Mouse (Mus musculus): ENCODE data around the gene Smug1. TPM values are rescaled to one million over a fixed set of nuclear protein-coding genes. Genes with fewer than 3 reads are reported as not detected.

The Smug1 gene
- polyA plus RNA-seq, 1 experiment: 3.9 TPM

DNA sequence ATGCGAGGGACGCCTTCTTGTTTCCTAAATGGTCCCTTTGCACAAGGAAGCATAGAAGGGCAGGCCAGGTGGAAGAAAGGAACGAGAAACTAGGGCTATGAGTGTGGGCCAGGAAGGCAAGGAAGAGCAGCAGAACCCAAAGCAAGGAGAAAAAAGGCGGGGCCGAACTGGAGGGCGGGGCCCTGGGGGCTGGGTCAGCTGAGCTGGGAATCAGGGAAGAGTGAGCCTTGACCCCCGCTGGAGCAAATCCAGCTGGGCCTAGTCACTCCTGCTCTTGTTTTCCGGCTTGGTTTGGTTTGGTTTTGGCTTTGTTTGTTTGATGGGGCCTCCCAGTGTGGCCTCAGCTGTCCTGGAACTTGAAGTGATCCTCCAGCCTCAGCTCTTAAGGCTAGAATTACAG lies 4.4 kb upstream of the Smug1 start:
- TF ChIP-seq CTCF (IDR thresholded peaks at IDR 0.05; ENCODE audit: control insufficient read depth, insufficient read depth, low read length) (no peak), POLR2A (IDR thresholded peaks at IDR 0.05; ENCODE audit: borderline replicate concordance, control insufficient read depth, low read depth, low read length) (no peak)
- Histone ChIP-seq H3K4me3 (replicated peaks; ENCODE audit: control insufficient read depth, low read depth, low read length) (no peak overlapping the region), H3K27ac (ENCODE audit: control insufficient read depth, insufficient read depth, low read depth, low read length, poor library complexity) (no peak overlapping the region), H3K4me1 (ENCODE audit: control insufficient read depth, insufficient read depth, low read length) (no peaks in the 10 kb centered on the region; the same call in 1 of the 2 replicates)
- WGBS: 26% methylated on average over 8 of the region's 8 CpGs

DNA sequence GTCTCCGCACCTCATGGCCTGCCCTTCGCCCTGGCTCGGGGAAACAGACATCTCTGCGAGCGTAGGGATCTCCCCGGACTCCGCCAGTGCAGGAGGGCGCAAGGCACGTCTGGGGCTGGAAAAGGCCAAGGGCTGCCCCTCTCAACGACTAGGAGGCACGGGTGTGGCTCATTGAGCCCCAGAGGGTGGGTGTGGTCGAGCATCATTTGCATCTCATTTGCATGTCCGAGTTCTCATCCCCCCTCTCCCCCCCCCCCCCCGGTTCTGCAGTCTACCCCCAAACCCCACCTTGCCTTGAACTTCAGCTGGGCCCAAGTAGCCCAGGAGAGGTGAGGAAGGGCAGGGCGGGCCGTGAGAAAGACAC lies 3.4 kb upstream of the Smug1 start:
- Histone ChIP-seq H3K27ac (ENCODE audit: control insufficient read depth, insufficient read depth, low read depth, low read length, poor library complexity) (no peak overlapping the region), H3K4me3 (replicated peaks; ENCODE audit: control insufficient read depth, low read depth, low read length) (no peak overlapping the region), H3K4me1 (ENCODE audit: control insufficient read depth, insufficient read depth, low read length) (no peaks in the 10 kb centered on the region; the same call in 1 of the 2 replicates)
- TF ChIP-seq CTCF (IDR thresholded peaks at IDR 0.05; ENCODE audit: control insufficient read depth, insufficient read depth, low read length) (no peak), POLR2A (IDR thresholded peaks at IDR 0.05; ENCODE audit: borderline replicate concordance, control insufficient read depth, low read depth, low read length) (no peak)
- 19% methylated on average over 15 of the region's 16 CpGs for WGBS

DNA sequence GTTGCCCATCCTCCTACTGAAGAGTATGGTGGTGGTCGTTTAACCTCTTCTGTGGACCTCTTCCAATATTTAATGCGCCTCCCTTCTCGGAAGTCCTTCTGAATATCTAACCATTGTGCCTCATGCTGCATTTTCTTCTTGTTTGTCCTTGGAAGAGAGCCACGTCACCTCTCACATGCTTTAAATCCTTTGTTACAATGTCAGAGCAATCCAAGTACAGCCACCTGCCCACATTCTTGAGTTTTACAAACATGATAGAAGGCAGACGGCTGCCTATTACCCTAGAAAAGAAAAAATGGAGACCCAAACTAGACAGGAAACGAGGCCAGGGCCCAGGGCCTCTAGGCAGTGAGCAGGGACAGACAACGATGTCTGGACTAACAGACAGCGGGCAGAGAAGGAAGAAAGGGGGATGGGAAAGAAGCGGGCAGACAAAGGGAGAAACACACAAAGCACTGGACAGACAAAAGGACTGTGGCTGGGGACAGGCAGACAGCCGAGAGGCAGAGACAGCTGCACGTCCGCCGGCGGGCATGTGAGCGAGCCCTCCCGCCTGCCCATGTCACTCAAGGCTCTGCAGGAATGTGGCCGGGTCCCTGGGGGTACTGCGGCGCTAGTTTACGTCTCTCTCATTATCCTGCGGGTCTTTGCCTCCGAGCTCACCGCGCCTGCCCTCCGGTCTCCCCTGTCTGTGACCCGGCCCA lies 2.9 kb upstream of the Smug1 start:
- H3K4me3 ChIP-seq (replicated peaks; ENCODE audit: control insufficient read depth, low read depth, low read length): no peak overlapping the region
- TF ChIP-seq CTCF (IDR thresholded peaks at IDR 0.05; ENCODE audit: control insufficient read depth, insufficient read depth, low read length) (no peak), POLR2A (IDR thresholded peaks at IDR 0.05; ENCODE audit: borderline replicate concordance, control insufficient read depth, low read depth, low read length) (no peak)
- WGBS: 9% methylated on average over 26 of the region's 26 CpGs

DNA sequence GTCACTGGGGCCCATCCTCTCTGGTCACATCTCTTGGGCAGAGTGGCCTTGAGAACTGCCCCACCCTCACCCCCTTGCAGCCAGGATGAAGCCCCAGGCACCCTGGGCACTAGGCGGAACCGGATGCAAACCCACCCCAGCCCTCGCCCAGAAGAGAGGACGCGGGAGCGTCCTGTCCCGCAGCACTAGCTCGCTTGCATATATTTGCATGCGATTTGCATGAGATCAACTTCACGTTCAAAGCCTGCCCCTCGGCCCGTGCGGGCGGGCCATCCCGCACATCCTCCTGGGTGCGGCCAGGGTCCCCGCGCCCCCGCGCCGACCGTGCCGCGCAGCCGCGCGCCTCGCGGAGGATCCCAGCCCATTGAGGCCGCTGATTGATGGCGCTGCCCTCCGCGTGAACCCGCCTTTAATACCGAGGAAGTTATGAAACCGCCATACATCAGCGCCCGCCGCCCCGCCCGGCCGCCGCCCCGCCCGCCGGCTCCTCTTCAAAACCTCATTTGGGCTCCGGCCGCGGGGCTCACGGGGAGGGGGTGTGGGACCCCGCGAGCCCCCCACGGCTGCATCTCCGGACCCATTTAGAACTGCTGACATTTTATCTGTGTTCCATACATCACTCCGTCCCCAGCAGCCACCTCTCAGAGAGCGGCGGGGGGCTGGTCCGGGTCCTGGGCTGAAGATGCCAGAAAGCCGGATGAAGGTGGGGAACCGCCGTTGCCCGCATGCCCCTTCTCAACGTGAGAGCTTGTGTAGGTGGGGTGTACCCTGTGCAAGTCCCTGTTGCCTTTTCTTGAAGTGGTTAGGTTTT lies 2.1 kb upstream of the Smug1 start:
- H3K27ac ChIP-seq (ENCODE audit: control insufficient read depth, insufficient read depth, low read depth, low read length, poor library complexity): no peak overlapping the region; the same call in 1 of the 2 replicates
- no peaks in the 10 kb centered on the region; the same call in 1 of the 2 replicates for H3K4me1 ChIP-seq (ENCODE audit: control insufficient read depth, insufficient read depth, low read length)
- peak overlapping the region; percentile 32 for H3K4me3 ChIP-seq (replicated peaks; ENCODE audit: control insufficient read depth, low read depth, low read length)
- WGBS: 2% methylated on average over 63 of the region's 63 CpGs
- no peak for TF ChIP-seq POLR2A (IDR thresholded peaks at IDR 0.05; ENCODE audit: borderline replicate concordance, control insufficient read depth, low read depth, low read length)
- no peak for TF ChIP-seq CTCF (IDR thresholded peaks at IDR 0.05; ENCODE audit: control insufficient read depth, insufficient read depth, low read length)

More for the DNA sequence above, 2.9 kb upstream of the Smug1 start:
- no peaks in the 10 kb centered on the region; the same call in 1 of the 2 replicates for H3K4me1 ChIP-seq (ENCODE audit: control insufficient read depth, insufficient read depth, low read length)
- H3K27ac ChIP-seq (ENCODE audit: control insufficient read depth, insufficient read depth, low read depth, low read length, poor library complexity): no peak overlapping the region

DNA sequence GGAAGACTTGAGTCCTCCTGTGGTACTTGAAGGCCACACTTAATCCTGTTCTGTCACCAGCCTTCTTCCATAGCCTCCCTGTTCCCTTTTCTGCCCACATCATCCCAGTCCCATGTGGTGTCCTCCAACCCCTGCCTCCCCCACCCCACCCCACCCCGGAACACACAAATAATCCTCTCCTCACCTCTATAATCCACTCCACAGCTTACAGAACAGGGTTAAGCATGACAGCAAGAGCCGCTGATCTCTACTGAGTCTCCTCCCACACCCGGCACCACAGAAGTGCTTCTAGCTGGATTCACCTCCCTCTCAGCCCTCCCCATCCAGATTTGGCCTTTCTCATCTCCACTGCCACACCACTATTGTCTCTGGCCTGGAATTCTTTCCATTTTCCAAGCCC lies 894 bp upstream of the Smug1 start:
- no peak overlapping the region for H3K27ac ChIP-seq (ENCODE audit: control insufficient read depth, insufficient read depth, low read depth, low read length, poor library complexity)
- 56% methylated on average over 3 of the region's 3 CpGs for WGBS
- no peak overlapping the region for H3K4me3 ChIP-seq (replicated peaks; ENCODE audit: control insufficient read depth, low read depth, low read length)
- TF ChIP-seq CTCF (IDR thresholded peaks at IDR 0.05; ENCODE audit: control insufficient read depth, insufficient read depth, low read length) (no peak), POLR2A (IDR thresholded peaks at IDR 0.05; ENCODE audit: borderline replicate concordance, control insufficient read depth, low read depth, low read length) (no peak)
- H3K4me1 ChIP-seq (ENCODE audit: control insufficient read depth, insufficient read depth, low read length): peaks cover 2% of the 10 kb centered on the region

DNA sequence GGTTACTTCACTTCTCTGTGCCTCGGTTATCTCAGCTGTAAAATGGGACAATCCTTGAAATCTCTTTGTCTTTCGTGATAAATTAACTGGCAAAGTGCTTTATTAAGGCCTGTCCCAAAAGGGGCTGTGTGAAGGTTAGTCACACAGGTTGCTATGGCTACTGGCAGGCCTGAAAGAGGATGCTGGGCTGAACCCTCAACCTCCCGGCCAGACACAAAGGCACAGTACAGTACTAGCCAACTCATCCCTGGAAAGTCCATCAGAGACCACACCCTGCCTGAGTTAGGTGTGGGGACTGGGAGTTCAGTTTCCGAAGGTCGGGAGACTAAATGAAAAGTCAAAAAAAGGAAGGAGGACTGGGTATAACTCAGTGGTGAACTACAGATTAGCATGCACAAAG lies 968 bp downstream of the Smug1 start:
- no peak overlapping the region for H3K27ac ChIP-seq (ENCODE audit: control insufficient read depth, insufficient read depth, low read depth, low read length, poor library complexity)
- 58% methylated on average over 5 of the region's 5 CpGs for WGBS
- no peak overlapping the region for H3K4me3 ChIP-seq (replicated peaks; ENCODE audit: control insufficient read depth, low read depth, low read length)
- H3K4me1 ChIP-seq (ENCODE audit: control insufficient read depth, insufficient read depth, low read length): peaks cover 2% of the 10 kb centered on the region
- no peak for TF ChIP-seq POLR2A (IDR thresholded peaks at IDR 0.05; ENCODE audit: borderline replicate concordance, control insufficient read depth, low read depth, low read length)
- no peak for TF ChIP-seq CTCF (IDR thresholded peaks at IDR 0.05; ENCODE audit: control insufficient read depth, insufficient read depth, low read length)

DNA sequence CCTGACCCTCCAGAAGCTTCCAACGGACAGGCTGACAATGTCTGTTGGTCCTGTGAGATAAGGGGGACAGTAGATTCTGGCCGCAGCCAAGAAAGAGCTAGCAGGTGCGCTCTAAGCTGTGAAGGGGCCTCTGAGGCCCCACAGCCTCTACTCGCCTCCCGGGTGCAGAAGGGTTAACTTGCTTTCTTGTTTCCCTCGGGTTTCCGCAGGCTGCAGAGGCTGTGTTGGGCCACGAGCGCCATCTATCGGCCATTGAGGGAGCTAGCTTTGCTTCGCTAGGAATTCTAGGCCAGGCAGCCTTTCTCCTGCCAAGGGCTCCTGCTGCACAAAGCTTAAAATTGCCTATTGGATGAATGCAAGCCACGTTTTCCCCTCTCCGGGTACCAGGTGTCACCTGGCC lies 1.5 kb downstream of the Smug1 start:
- no peak overlapping the region for H3K4me3 ChIP-seq (replicated peaks; ENCODE audit: control insufficient read depth, low read depth, low read length)
- no peak overlapping the region for H3K27ac ChIP-seq (ENCODE audit: control insufficient read depth, insufficient read depth, low read depth, low read length, poor library complexity)
- H3K4me1 ChIP-seq (ENCODE audit: control insufficient read depth, insufficient read depth, low read length): peaks cover 2% of the 10 kb centered on the region
- peak; percentile 90 for TF ChIP-seq CTCF (IDR thresholded peaks at IDR 0.05; ENCODE audit: control insufficient read depth, insufficient read depth, low read length)
- TF ChIP-seq POLR2A (IDR thresholded peaks at IDR 0.05; ENCODE audit: borderline replicate concordance, control insufficient read depth, low read depth, low read length): no peak
- 4% methylated on average over 13 of the region's 13 CpGs for WGBS

DNA sequence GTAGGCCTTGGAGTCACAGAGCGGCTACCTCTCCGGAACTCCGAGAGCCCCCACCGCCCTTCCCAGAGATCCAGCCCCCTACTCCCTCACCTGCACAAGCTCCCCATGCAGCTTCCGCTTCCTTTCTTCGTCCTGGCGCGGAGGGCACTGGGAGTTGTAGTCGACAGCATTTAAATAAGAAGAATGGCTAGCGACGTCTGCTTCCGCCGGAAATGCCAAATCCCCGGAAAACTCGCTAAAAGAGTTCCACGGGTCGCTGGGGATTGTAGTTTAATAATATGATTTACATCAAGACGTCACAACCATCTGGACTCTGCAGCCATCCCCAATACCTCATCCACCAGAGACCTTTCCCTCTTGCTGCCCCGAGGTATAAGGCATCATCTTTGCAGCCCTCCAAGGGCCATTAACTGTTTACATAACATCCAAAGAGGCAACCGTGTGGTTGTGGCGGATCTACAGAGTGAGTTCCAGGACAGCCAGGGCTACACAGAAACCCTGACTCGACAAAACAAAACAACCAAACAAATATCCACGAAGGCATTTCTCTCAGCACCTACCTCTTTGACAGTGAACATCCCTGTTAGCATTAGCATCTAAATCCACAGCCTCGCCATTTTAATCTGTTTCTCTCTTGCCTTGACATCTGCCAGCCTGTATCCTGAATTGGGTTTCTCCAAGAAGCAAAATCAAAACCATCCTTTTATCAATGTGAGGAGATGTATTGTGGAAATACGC lies 3.5 kb downstream of the Smug1 start:
- WGBS: 12% methylated on average over 25 of the region's 25 CpGs
- no peak overlapping the region for H3K27ac ChIP-seq (ENCODE audit: control insufficient read depth, insufficient read depth, low read depth, low read length, poor library complexity)
- peaks cover 2% of the 10 kb centered on the region for H3K4me1 ChIP-seq (ENCODE audit: control insufficient read depth, insufficient read depth, low read length)
- TF ChIP-seq CTCF (IDR thresholded peaks at IDR 0.05; ENCODE audit: control insufficient read depth, insufficient read depth, low read length): no peak
- peak; percentile 19; the same call in 1 of the 2 replicates for TF ChIP-seq POLR2A (IDR thresholded peaks at IDR 0.05; ENCODE audit: borderline replicate concordance, control insufficient read depth, low read depth, low read length)
- peak overlapping the region; percentile 72 for H3K4me3 ChIP-seq (replicated peaks; ENCODE audit: control insufficient read depth, low read depth, low read length)
